Mouse (Mus musculus) midbrain, embryonic 10.5 days (tissue): ENCODE measurements around the gene Pik3c2b. TPM values are rescaled to one million over a fixed set of nuclear protein-coding genes. Genes with fewer than 3 reads are reported as not detected.

Experiments used
- DNase-seq: peaks from one replicate; pipeline ENCODE4 v3.0.0-alpha.2; 2017; ENCODE audit warnings: low spot score
- H3K27ac ChIP-seq: fragments of 300-500 bp; sonication (generic); replicated peaks from 2 replicates; pipeline ENCODE4 v1.5.1; 2016; ENCODE audit warnings: mild to moderate bottlenecking
- H3K27me3 ChIP-seq: fragments of 300-500 bp; sonication (generic); 2 replicates; pipeline ENCODE4 v1.6.1; 2016; ENCODE audit warnings: low read depth, mild to moderate bottlenecking; ENCODE audit not compliant: poor library complexity, severe bottlenecking
- H3K36me3 ChIP-seq: fragments of 300-500 bp; sonication (generic); 2 replicates; pipeline ENCODE4 v1.6.1; 2016; ENCODE audit warnings: mild to moderate bottlenecking, moderate library complexity
- H3K4me1 ChIP-seq: fragments of 300-500 bp; sonication (generic); 2 replicates; pipeline ENCODE4 v1.6.1; 2016
- H3K4me3 ChIP-seq: fragments of 300-500 bp; sonication (generic); 2 replicates; pipeline ENCODE4 v1.5.1; 2016; ENCODE audit warnings: mild to moderate bottlenecking, moderate library complexity
- H3K9me3 ChIP-seq: fragments of 300-500 bp; sonication (generic); replicated peaks from 2 replicates; pipeline ENCODE4 v1.6.1; 2016; ENCODE audit warnings: mild to moderate bottlenecking
- WGBS: fragments of 180-500 bp; shearing (Covaris S2); methylation state at CpG from one replicate; pipeline ENCODE4 v1.1.7; 2016; 5-methylcytosine and 5-hydroxymethylcytosine counted together
- polyA plus RNA-seq: library from polyadenylated mRNA; unstranded; fragments of >200 nt; fragmentation: Nextera tagmentation; extraction: Ambion mirVana; gene quantifications from 2 replicates; pipeline ENCODE4 v1.2.1, GENCODE M21; 2016

Gene Pik3c2b
- polyA plus RNA-seq, 1 experiment from 2014 or later = 14.1 TPM

GRCm38 (mm10) chr1:133125640-133126364, 80.3 kb downstream of the Pik3c2b start:
- DNase-seq = no peak

GRCm38 (mm10) chr1:133126365-133126740, 80.9 kb downstream of the Pik3c2b start:
- H3K9me3 ChIP-seq = no peaks in the 10 kb centered on the region; the same call in 1 of the 2 replicates
- no peak overlapping the region for H3K4me3 ChIP-seq
- peak overlapping the region; percentile 14; the same call in 1 of the 2 replicates for H3K27ac ChIP-seq

More at GRCm38 (mm10) chr1:133125640-133126364, 80.3 kb downstream of the Pik3c2b start:
- H3K27me3 ChIP-seq = no peaks in the 10 kb centered on the region
- H3K27ac ChIP-seq = peak overlapping the region; percentile 14; the same call in 1 of the 2 replicates
- H3K4me1 ChIP-seq = peaks cover 33% of the 10 kb centered on the region
- 90% methylated on average over 9 of the region's 9 CpGs for WGBS
- no peaks in the 10 kb centered on the region; the same call in 1 of the 2 replicates for H3K9me3 ChIP-seq
- H3K4me3 ChIP-seq = no peak overlapping the region
- H3K36me3 ChIP-seq = no peaks in the 10 kb centered on the region

DNA sequence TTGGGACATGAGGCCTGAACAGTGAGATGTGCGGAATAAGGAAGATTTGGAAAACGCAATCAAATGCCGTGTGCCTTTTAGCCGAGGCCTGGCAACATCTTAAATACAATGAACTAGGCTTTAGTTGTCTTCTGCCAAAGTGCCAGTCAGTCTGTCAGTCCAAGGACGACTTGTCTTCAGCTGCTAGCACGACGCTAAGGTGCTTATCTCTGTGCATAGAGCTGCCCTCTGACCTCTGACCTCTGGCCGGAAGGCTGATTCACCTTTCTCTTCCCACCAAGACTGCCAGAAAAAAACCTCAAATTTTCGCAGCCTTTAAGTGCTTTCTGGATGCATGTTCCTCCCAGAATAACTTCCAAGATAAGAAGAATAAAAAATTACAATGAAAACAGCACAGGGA, 81.9 kb downstream of the Pik3c2b start:
- H3K36me3 ChIP-seq = no peaks in the 10 kb centered on the region
- peaks cover 36% of the 10 kb centered on the region for H3K4me1 ChIP-seq
- H3K27ac ChIP-seq = no peak overlapping the region
- no peaks in the 10 kb centered on the region; the same call in 1 of the 2 replicates for H3K9me3 ChIP-seq
- DNase-seq = no peak
- H3K27me3 ChIP-seq = no peaks in the 10 kb centered on the region
- 52% methylated on average over 9 of the region's 9 CpGs for WGBS
- no peak overlapping the region for H3K4me3 ChIP-seq

More at GRCm38 (mm10) chr1:133126365-133126740, 80.9 kb downstream of the Pik3c2b start:
- 61% methylated on average over 4 of the region's 4 CpGs for WGBS
- no peaks in the 10 kb centered on the region for H3K27me3 ChIP-seq
- no peaks in the 10 kb centered on the region for H3K36me3 ChIP-seq
- H3K4me1 ChIP-seq = peaks cover 34% of the 10 kb centered on the region
- DNase-seq = no peak

DNA sequence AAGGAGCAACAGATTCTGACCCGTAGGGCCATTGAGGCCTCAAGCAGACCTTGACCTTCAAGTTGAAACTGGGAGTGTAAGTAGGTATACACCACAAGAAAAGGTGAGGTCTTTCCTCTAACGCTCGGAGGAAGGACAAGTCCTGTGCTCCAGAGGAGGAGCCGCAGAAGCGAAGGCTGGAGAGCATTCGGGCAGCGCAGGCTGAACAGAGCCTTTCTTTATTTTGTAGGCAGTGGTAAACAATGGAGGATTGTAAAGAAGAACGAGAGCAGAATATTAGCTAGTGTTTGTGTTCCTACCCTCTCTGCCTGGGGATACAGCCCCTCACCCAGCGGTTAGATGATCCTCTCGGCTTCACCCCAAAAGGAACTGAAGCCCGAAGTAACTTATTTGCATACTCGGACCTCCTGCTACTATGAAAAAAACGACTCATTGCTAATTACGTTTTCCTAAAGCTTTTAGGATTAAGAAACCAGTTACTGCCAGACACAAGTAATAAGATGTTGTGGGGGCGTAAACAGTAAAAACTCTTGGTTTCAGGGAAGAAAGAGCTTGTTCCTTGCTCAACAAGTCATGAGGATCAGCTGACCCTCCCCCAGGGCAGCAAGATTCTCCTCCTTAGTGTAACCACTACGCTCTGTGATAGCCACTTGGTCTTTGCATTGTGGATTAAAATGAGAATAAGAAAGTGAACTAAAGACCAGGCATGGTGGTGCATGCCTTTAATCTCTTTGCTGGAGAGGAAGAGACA, 84.2 kb downstream of the Pik3c2b start:
- Histone ChIP-seq H3K27me3 (no peaks in the 10 kb centered on the region), H3K4me1 (peaks cover 59% of the 10 kb centered on the region), H3K27ac (peak overlapping the region; percentile 95), H3K4me3 (peak overlapping the region; percentile 35), H3K36me3 (peaks cover 22% of the 10 kb centered on the region), H3K9me3 (no peaks in the 10 kb centered on the region; the same call in 1 of the 2 replicates)
- DNase-seq = peak; percentile 34
- WGBS = 15% methylated on average over 16 of the region's 16 CpGs

- Histone ChIP-seq H3K9me3 (no peaks in the 10 kb centered on the region; the same call in 1 of the 2 replicates), H3K36me3 (peaks cover 34% of the 10 kb centered on the region), H3K4me3 (peak within 1 kb of the TSS; percentile 98), H3K27ac (peak within 1 kb of the TSS; percentile 95), H3K4me1 (peaks cover 71% of the 10 kb centered on the region), H3K27me3 (no peaks in the 10 kb centered on the region)
- DNase-seq = peak; percentile 99
- 1% methylated on average over 72 of the region's 72 CpGs for WGBS
Observed at GRCm38 (mm10) chr1:133130638-133131560, 85.4 kb downstream of the Pik3c2b start, which contains the start of gene Ppp1r15b. TSS of gene Ppp1r15b (plus strand) at chr1:133131143.

DNA sequence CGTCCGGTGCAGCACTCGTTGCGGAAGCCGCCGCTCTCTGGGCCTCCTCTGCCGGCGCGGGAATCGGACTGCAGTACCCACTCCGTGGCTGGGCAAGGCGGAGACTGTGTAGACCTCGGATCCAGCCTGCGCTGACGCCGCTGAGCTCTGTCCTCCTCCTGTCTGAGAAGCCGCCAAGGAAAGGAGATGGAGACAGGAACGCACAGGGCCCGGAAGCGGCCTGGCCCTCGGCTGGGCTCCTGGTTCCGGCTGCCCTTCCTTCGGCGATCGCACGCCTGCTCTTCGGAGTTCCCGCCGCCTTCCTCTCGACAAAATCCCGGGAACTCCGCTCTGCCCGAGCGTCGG, 86.1 kb downstream of the Pik3c2b start:
- DNase-seq = no peak

DNA sequence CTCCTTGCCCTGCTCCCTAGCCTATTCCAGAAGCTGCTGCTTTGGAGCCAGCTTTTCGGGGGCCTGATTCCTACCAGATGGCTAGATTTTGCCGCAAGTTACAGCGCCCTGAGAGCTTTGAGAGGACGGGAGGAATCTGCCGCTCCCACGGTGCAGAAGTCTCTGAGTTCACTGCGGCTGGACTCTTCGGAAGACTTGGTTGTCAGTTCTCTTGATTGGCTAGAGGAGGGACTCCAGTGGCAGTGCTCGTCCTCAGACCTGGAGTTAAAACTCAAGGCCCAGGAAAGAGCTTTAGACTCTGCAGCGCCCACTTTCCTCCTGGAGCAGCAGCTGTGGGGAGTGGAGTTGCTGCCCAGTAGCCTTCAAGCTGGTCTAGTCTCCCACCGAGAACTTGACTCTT, 86.5 kb downstream of the Pik3c2b start:
- peak overlapping the region; percentile 95 for H3K27ac ChIP-seq
- H3K27me3 ChIP-seq = no peaks in the 10 kb centered on the region
- WGBS = 1% methylated on average over 11 of the region's 11 CpGs
- peaks cover 44% of the 10 kb centered on the region for H3K36me3 ChIP-seq
- H3K4me3 ChIP-seq = peak overlapping the region; percentile 98
- H3K9me3 ChIP-seq = no peaks in the 10 kb centered on the region
- DNase-seq = no peak
- H3K4me1 ChIP-seq = peaks cover 66% of the 10 kb centered on the region

More for the DNA sequence above, 86.1 kb downstream of the Pik3c2b start:
- peaks cover 40% of the 10 kb centered on the region for H3K36me3 ChIP-seq
- no peaks in the 10 kb centered on the region for H3K9me3 ChIP-seq
- peak overlapping the region; percentile 95 for H3K27ac ChIP-seq
- under 1% methylated on average over 35 of the region's 35 CpGs for whole genome bisulfite sequencing
- peaks cover 70% of the 10 kb centered on the region for H3K4me1 ChIP-seq
- H3K4me3 ChIP-seq = peak overlapping the region; percentile 98
- no peaks in the 10 kb centered on the region for H3K27me3 ChIP-seq

- Histone ChIP-seq H3K4me3 (peak overlapping the region; percentile 98), H3K27me3 (no peaks in the 10 kb centered on the region), H3K9me3 (no peaks in the 10 kb centered on the region), H3K27ac (peak overlapping the region; percentile 95), H3K4me1 (peaks cover 60% of the 10 kb centered on the region), H3K36me3 (peaks cover 52% of the 10 kb centered on the region)
- DNase-seq = peak; percentile 21
- 26% methylated on average over 26 of the region's 26 CpGs for WGBS
Observed at GRCm38 (mm10) chr1:133132388-133133326, 87.2 kb downstream of the Pik3c2b start.

DNA sequence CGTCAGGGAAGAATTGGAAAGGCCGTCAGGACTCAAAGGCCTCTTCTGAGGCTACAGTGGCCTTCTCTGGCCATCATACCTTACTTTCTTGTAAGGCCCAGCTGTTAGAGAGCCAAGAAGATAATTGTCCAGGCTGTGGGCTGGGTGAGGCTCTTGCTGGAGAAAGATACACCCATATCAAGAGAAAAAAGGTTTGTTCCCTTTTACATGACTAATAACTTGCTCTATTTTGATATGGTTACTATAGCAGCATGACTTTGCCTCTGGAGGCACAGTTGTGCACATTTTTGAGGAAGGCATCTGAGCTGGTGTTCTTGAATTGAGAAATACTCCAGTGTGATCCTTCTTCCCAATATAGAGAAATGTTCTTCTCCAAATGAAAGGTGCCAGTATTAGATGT, 88.0 kb downstream of the Pik3c2b start:
- no peak for DNase-seq
- WGBS = 43% methylated on average over 2 of the region's 2 CpGs
- Histone ChIP-seq H3K36me3 (peaks cover 59% of the 10 kb centered on the region), H3K4me3 (peak overlapping the region; percentile 98), H3K4me1 (peaks cover 59% of the 10 kb centered on the region), H3K27me3 (no peaks in the 10 kb centered on the region), H3K27ac (peak overlapping the region; percentile 95; the same call in 1 of the 2 replicates), H3K9me3 (no peaks in the 10 kb centered on the region)

GRCm38 (mm10) chr1:133134071-133134470, 88.6 kb downstream of the Pik3c2b start:
- Histone ChIP-seq H3K4me1 (peaks cover 59% of the 10 kb centered on the region), H3K36me3 (peaks cover 66% of the 10 kb centered on the region)
- WGBS = 51% methylated on average over 4 of the region's 4 CpGs

GRCm38 (mm10) chr1:133134881-133135280, 89.4 kb downstream of the Pik3c2b start:
- peaks cover 74% of the 10 kb centered on the region for H3K36me3 ChIP-seq
- DNase-seq = no peak
- H3K27ac ChIP-seq = no peak overlapping the region
- peak overlapping the region; percentile 98 for H3K4me3 ChIP-seq
- H3K27me3 ChIP-seq = no peaks in the 10 kb centered on the region
- peaks cover 51% of the 10 kb centered on the region for H3K4me1 ChIP-seq
- 71% methylated on average over 4 of the region's 4 CpGs for WGBS
- H3K9me3 ChIP-seq = no peaks in the 10 kb centered on the region

More at GRCm38 (mm10) chr1:133134071-133134470, 88.6 kb downstream of the Pik3c2b start:
- no peaks in the 10 kb centered on the region for H3K27me3 ChIP-seq
- no peak for DNase-seq
- H3K27ac ChIP-seq = peak overlapping the region; percentile 59
- H3K9me3 ChIP-seq = no peaks in the 10 kb centered on the region
- H3K4me3 ChIP-seq = peak overlapping the region; percentile 98
